Comparison of ENCODE assay signal across 8 mouse cellular contexts in the genomic region with DNA sequence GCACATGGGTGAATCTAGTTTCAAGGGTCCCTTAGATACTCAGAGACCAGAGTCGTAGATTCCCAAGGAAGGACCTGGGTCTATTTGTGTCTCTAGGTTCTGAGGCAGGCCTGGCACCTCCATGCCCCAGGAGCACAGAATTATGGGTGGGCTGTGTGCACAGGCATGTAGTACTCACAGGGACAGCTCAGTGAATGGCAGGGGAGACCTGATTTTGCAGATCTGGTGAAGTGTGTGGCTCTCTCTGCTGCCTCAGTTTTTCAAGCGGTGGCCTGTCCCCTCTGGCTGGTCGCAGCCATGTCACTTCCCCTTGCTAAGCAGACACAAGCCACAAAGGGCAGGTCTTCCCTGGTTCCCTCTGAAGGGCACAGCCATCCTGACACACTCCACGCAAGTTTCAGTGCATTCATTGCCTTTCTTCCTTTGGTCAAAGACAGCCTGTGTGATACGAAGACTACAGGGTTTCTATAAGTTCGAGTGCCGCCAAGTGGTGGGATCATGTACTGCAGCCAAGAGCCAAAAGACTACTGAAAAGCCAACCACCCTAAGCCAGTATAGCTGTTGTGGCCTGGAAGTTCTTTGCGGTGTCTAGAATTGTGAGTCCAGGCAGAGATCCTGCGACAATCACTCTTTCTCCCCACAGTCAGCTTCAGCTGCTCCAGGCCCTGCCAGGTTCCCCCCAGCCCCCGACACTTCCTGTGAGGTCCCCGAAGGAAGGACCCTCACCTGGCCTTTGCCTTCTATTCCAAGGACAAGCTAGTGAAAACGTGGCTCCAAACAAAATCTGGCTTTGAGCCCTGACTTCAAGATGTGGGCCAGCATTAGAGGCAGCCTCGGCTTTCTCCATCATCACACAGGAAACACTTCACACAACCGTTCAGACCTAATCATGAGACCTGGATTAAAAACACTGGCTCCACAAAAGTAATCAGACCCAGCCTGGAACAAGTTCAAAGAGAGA. TPM values are rescaled to one million over a fixed set of nuclear protein-coding genes. Genes with fewer than 3 reads are reported as not detected.
A peak's percentile ranks its signal among the peaks of the same experiment; 100 is the strongest.
DNase-seq lines count a peak whose midpoint lies in the region.

No protein-coding gene starts in this region.

- DNase-seq in CD8-positive naive resting alpha-beta T cell, adult 2 months (ENCODE audit: low read depth in 2 of 2, low spot score in 2 of 2): peak; percentile 25 to 50
- peak; percentile 74 for DNase-seq in adrenal gland, adult 2 months
- peak; percentile 92 for DNase-seq in embryo, embryonic 10.5 days (ENCODE audit: low spot score)
- peak; percentile 32 for DNase-seq in gastrocnemius, postnatal 25 days
- peak; percentile 76 to 96 for DNase-seq in layer of hippocampus, adult 18-20 months (ENCODE audit: low spot score in 2 of 2)
- peak; percentile 80 for DNase-seq in lung, postnatal 14 days
- DNase-seq in right cerebral cortex, adult 2 months (ENCODE audit: low spot score in 2 of 2): peak; percentile 97
- DNase-seq in urinary bladder, postnatal 14 days (ENCODE audit: low spot score): peak; percentile 74

RNA-seq across cellular contexts. Expression of a gene that starts 24.9 kb away (rescaled TPM):
- total RNA-seq in adrenal gland, adult 2 months (2021): 1 to 10 TPM in 1 of 2 experiments, under 1 TPM in 1; 0.69 to 1.3 TPM
- polyA plus RNA-seq in adrenal gland, adult 2 months (2012; rRNA removed): 1.1 and 2.8 TPM in 2 replicates
- total RNA-seq in gastrocnemius, postnatal 25 days (2021): 1 to 10 TPM; 1.7 to 2.3 TPM
- total RNA-seq in layer of hippocampus, adult 18-20 months (2021): 10 to 100 TPM; 64.3 to 64.4 TPM

Comparison
In these comparisons a context has a peak if more than half of its experiments do, and no peak if none do; other contexts are left out.
1. Peak in every context shown above with its lines: DNase-seq.
2. DNase-seq: peak in every context shown above with its lines; median percentile 97 in right cerebral cortex, adult 2 months; 92 in embryo, embryonic 10.5 days; 86 in layer of hippocampus, adult 18-20 months; 80 in lung, postnatal 14 days; 74 in adrenal gland, adult 2 months; 74 in urinary bladder, postnatal 14 days; 38 in CD8-positive naive resting alpha-beta T cell, adult 2 months; 32 in gastrocnemius, postnatal 25 days.
3. RNA of a gene that starts 24.9 kb away (total RNA-seq): 64.3 to 64.4 TPM in layer of hippocampus, adult 18-20 months; 1.7 to 2.3 TPM in gastrocnemius, postnatal 25 days and 0.69 to 1.3 TPM in adrenal gland, adult 2 months; every median in the first group is over 10 times any median in the second.